Mouse (Mus musculus) urinary bladder, postnatal 36 days (tissue): Measurements from ENCODE around the gene Slc35f1.

ENCODE experiments used
- DNase-seq, 2 experiments: peaks; one replicate each; pipeline ENCODE4 v3.0.0; 2022; ENCODE audit warnings: low spot score in 2 of 2, mixed read lengths in 1 of 2

Slc35f1 gene

DNA sequence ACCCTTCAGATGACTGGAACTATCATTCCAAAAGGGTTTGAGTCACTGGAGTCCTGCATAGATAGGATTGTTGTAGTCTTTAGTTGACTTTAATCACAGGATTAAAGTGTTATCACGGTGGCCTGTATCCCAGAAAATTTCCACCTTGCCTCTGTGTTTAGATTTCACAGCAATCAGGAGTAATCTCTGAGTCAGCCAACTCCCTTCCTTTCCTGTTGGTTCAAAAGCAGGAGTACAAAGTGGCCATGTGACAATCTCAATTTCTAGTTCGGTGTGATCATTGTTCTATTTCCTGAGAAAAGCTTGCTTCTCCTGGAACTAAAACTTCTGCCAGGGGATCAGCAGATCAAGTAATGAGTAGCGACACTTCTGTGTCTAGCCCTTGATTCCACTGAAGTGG, 410.5 kb downstream of the Slc35f1 start:
- no peak for DNase-seq

GRCm38 (mm10) chr10:53101412-53101811, 411.1 kb downstream of the Slc35f1 start:
- no peak for DNase-seq

DNA sequence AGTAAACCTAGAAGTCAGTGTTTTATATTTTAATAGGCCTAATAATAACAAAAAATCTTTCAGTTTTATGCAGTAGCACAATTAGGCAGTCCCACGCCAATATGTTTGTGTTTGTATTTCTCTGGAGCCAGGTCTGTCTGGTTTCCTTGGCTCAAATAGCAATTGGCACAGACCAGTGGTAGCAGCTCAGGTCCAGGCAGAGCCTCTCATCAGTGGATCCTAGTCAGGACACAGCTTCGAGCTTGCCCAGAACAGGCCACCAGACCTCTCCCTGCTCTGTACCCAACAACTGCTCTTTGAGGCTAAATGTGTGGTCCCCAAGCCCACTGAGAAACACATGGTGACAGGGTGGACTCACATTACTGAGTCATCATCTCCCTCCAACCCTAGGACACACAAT, 412.1 kb downstream of the Slc35f1 start:
- DNase-seq = no peak

DNA sequence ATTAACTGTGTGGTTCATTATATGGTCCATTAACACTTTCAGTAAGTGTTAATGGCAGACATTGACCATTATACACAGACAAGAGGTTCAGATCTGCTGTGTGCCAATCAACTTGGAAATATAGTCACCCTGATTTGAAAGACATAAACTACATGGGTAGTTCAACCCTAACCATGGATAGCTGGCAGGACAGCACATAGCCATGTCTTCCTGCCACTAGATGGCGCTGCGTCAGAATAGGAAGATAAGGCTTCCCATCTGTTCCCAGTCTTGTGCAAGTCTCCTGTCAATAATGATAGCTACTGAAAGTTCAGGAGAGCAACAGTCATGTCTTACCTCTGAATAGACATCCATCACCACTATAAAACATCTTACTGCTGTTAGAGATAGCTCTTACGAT, 424.7 kb downstream of the Slc35f1 start:
- peak; percentile 7 to 31 for DNase-seq

DNA sequence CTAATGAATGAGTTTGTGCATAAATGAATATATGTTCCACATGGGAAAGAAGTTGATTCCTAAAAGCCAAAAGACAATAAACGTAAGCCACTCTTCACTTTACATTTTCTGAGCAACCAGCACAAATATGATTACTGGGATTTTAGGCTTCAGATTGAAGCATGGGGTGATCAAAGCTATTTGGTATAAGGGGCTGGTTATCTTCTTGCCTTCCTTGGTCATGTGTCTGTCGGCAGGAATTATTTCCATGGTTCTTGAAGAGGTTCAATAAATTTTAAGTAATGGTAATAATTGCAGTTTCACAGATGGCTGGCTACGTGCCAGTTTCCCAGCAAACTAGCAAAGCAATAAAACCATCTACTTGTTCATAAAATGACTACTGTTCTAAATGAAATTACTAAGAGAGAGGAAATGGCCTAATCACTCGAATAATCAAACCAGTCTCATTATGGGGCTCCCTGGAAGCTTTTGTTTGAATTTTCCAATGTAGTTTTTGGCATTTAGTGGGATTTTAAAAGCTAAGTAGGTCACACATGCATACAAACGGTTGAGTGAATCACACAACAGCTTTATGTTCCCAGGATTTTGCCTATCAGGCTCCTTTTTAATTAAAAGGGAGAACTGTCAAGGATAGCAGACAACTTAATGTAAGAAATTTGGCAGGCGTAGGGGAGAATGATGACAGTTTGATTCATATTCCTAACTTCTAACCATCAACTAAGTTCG, 425.5 kb downstream of the Slc35f1 start:
- no peak for DNase-seq

- DNase-seq = no peak
Measured at GRCm38 (mm10) chr10:53120608-53121007, 430.3 kb downstream of the Slc35f1 start.

GRCm38 (mm10) chr10:53124365-53124764, 434.0 kb downstream of the Slc35f1 start:
- DNase-seq = no peak

- no peak for DNase-seq
Measured at GRCm38 (mm10) chr10:53132707-53133106, 442.4 kb downstream of the Slc35f1 start.

- no peak for DNase-seq
Measured at GRCm38 (mm10) chr10:53150321-53150720, 460.0 kb downstream of the Slc35f1 start.

DNA sequence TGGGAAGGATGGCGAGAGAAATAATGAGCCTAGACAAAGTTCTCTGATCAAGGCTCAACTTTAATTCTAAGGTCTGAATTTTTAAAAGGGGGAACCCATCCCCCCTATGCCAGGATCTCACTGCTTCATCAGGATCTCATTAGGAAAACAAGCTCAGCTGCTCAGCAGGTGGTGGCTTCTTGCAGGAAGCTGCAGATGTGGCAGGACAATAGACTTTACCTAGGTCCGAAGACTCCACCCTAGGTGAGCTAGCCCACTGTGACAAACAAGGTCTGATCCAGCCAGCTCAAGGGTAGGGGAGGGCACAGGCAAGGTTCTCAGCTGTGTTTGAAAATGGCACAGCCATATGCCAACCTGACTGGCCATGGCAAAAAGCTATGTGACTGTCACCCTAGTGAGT, 460.6 kb downstream of the Slc35f1 start:
- no peak for DNase-seq

DNA sequence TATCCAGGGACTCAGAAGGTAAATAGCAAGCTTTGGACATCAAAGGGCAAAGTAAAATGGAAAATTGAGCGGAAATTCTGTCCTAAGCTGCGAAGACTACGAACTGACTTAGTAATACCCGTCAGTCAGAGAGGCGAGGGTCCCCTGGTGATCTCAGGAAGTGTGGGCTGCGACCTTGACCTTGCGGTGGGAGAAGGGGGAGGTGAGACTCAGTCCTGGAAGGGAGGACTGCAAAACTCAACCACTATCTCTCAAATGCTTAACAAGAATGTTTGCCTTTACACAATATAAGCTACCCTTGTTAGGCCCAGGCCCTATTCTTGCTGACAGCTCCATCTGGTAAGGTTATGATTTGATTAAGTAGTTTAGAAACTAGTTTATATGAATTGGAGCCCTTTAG, 466.0 kb downstream of the Slc35f1 start:
- DNase-seq = no peak

DNA sequence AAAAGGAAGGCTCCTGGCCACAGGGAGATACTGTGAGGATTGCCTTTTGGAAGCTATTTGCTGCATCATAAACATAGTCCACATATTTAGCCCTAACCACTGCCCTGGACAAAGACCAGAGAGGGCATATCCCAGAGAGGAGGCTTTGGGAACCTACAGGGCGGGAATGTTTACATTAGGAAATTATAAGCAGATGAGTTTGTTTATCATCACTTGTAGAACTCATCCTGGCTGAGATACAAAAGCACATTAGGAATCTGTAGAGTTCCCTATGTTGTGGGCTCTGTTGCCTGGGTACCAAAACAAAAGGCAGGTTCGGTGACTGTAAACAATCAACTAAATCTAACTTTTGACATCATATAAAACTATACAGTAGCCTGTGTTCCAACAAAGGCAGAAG, 467.4 kb downstream of the Slc35f1 start:
- no peak for DNase-seq
